Mouse (Mus musculus) ovary, adult 10 weeks (tissue): ENCODE results near the gene Olfr483. TPM values are rescaled to one million over a fixed set of nuclear protein-coding genes. Genes with fewer than 3 reads are reported as not detected.

ENCODE experiments used
- polyA plus RNA-seq: library from polyadenylated mRNA; stranded (reverse); fragments of 350-450 nt; fragmentation: Illumina TruSeq; extraction: RNeasy Lipid Tissue Mini Kit (QIAGEN cat#74804); gene quantifications from one replicate; pipeline ENCODE4 v1.2.3, GENCODE M21; 2014

Olfr483 gene
- not detected for polyA plus RNA-seq

DNA sequence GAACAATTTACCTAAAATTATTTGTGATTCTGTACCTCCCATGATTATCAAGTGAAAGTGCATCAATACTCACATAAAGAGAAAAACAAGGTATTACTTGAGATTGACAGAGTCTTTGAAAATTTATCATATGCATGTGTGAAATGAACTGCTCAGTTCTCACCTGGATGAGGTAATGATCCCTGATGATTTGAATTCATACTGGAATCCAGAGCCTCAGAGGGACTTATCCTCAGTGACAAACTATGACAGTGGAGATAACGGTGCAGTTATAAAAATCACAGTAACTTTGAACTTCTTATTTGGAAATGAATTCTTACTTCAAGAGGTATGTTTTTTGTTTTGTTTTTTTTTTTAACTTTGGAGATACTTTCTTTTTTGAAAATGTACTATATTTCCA is at the start of gene Olfr483:
Gene Olfr483, plus strand, starts transcription at position 301 of the 400 bp plus-strand sequence.

DNA sequence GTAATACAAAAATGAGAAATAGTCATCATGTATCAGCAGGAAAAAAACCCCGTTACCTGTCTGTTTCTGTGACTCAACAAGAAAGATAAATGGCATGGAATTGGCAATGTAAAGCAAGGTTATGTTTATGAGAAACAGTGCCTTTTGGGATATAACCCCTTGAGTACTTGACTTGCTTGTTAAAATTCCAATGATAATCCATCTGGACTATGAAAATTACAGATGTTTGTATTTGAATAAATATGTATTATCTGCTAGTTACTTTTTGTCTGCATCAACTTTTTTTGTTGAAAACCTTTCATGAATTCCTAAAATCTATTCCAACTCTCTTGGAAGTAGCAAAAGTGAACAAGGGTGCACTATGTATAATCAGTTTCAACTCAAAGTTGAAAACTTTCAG is 33.4 kb upstream of the Olfr483 start, which contains the start of gene Olfr480:
Gene Olfr480, minus strand, starts transcription at position 101 of the 400 bp plus-strand sequence.

DNA sequence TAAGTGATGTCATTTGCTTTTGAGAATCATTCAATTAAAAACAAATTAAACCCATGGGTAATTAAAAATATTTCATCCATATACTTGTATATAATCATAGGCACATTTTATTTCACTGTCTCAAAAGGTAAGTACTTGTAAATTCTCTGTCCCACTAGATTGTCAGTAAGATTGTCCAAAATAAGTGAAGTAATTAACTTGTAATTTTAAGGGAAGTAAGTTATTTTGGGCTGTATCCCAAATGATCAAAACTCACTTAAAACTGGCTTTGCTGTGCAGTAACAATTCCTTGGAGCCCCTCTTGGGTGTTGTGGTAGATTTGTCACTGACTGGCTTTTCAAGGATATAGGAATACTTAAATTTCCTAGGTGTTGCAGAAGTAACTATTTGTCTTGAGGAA is 21.1 kb upstream of the Olfr483 start, which contains the start of gene Olfr481:
Gene Olfr481, plus strand, starts transcription at position 301 of the 400 bp plus-strand sequence.

GRCm38 (mm10) chr7:108097486-108097885 is 3.2 kb upstream of the Olfr483 start, which contains the start of gene Olfr482:
TSS of gene Olfr482 (minus strand) at chr7:108097586.

GRCm38 (mm10) chr7:108127349-108127748 is 26.7 kb downstream of the Olfr483 start, which contains the start of gene Olfr484:
TSS of gene Olfr484 (minus strand) at chr7:108127449.

Other genes with a start within 250 kb of the Olfr483 start
- gene Olfr472, start 202.9 kb upstream of the Olfr483 start, polyA plus RNA-seq: not detected
- gene Olfr473, start 170.4 kb upstream of the Olfr483 start, polyA plus RNA-seq: not detected
- gene Olfr474, start 146.2 kb upstream of the Olfr483 start, polyA plus RNA-seq: not detected
- gene Olfr476, start 136.0 kb upstream of the Olfr483 start, polyA plus RNA-seq: not detected
- gene Olfr477, start 114.2 kb upstream of the Olfr483 start, polyA plus RNA-seq: not detected
- gene Olfr478, start 66.9 kb upstream of the Olfr483 start, polyA plus RNA-seq: not detected
- gene Olfr479, start 50.2 kb upstream of the Olfr483 start, polyA plus RNA-seq: not detected
- not detected for gene Olfr480, start 33.5 kb upstream of the Olfr483 start, polyA plus RNA-seq
- gene Olfr481, start 21.0 kb upstream of the Olfr483 start, polyA plus RNA-seq: not detected
- not detected for gene Olfr482, start 3.3 kb upstream of the Olfr483 start, polyA plus RNA-seq
- gene Olfr484, start 26.6 kb downstream of the Olfr483 start, polyA plus RNA-seq: not detected
- gene Olfr485, start 59.0 kb downstream of the Olfr483 start, polyA plus RNA-seq: not detected
- gene Olfr486, start 71.9 kb downstream of the Olfr483 start, polyA plus RNA-seq: not detected
- gene Olfr487, start 113.8 kb downstream of the Olfr483 start, polyA plus RNA-seq: not detected
- gene Olfr488, start 157.5 kb downstream of the Olfr483 start, polyA plus RNA-seq: not detected
- gene Olfr490, start 188.1 kb downstream of the Olfr483 start, polyA plus RNA-seq: not detected
- not detected for gene Olfr491, start 212.6 kb downstream of the Olfr483 start, polyA plus RNA-seq
- gene Olfr492, start 222.8 kb downstream of the Olfr483 start, polyA plus RNA-seq: not detected
- not detected for gene Olfr493, start 246.1 kb downstream of the Olfr483 start, polyA plus RNA-seq